Mouse (Mus musculus): ENCODE data around the gene Il4i1.

DNA sequence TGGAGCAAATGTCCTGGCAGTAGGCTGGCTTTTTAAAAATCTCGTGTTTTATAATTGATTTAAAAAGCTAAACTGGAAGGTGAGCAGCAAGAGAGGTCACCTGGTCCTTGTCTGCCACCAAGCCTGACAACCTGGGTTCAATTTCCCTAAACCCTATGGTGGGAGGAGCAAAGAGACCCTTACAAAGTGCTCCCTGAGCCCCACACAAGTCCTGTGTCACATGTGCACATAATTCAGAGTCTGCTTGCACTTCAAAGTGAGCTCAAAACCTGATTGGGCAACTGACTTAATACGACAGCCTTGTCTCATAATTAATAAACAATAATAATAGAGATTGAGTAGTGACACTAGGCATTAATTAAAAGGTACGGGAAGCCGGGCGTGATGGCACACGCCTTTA lies 54.4 kb downstream of the Il4i1 start:
- TF ChIP-seq POLR2A (IDR thresholded peaks at IDR 0.05; ENCODE audit: borderline replicate concordance, low read depth, low read length) (no peak), CTCF (IDR thresholded peaks at IDR 0.05; ENCODE audit: low read depth, low read length) (no peak)
